In the genomic region with DNA sequence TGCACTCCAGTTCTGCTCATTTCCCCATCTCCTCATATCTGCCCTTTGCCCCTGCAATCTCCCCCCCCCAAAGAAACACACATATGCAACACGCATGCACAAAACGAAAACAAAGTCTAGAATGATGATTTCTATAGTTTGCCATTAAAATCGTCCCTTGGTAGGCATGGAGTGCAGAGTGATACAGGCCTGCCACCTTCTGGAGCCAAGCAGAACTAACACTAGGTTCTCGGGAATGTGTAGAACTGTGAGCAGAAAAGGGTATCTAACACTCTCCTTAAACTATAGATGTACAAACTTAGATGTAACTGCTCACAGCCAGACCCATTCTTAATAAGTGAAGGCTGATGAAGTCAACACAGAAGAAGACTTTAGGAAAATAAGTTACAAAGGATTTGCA, we compare ENCODE assay signal across 9 mouse cellular contexts. TPM values are rescaled to one million over a fixed set of nuclear protein-coding genes. Genes with fewer than 3 reads are reported as not detected.
A peak's percentile ranks its signal among the peaks of the same experiment; 100 is the strongest.
DNase-seq lines count a peak whose midpoint lies in the region; ATAC-seq and TF ChIP-seq lines count a peak whose summit lies in the region.
"Had no signal": no experiment of that assay in that cellular context is flagged by ENCODE, and none has a peak within 500 bp of the region (broad histone marks: within the 10 kb centered on the region; RNA-seq: fewer than 3 reads in every experiment).

No protein-coding gene starts in this region.

- DNase-seq in layer of hippocampus, postnatal 10 days (ENCODE audit: low spot score in 2 of 2), result peak; percentile 54 to 60
- DNase-seq in layer of hippocampus, postnatal 36 days, result no peak
- peak; percentile 16 for DNase-seq in Muller cell, postnatal 12 days (ENCODE audit: inconsistent ontology term)
- DNase-seq in c-Kit-positive CD71-positive TER-119-positive erythroid progenitor cells, embryonic 14.5 days (ENCODE audit: low spot score), result peak; percentile 25
- DNase-seq in hindbrain, postnatal 0 days (ENCODE audit: low spot score), result peak; percentile 79
- DNase-seq in thymus, postnatal 14 days, result peak; percentile 32

- H3K4me1 ChIP-seq in hindbrain, postnatal 0 days (ENCODE audit: insufficient read depth, low read length), result no peaks in the 10 kb centered on the region
- H3K4me1 ChIP-seq: lung, embryonic 15.5 days had no signal

- H3K27ac ChIP-seq in hindbrain, postnatal 0 days, result no peak overlapping the region
- H3K27ac ChIP-seq: lung, embryonic 15.5 days had no signal

- WGBS in hindbrain, postnatal 0 days, result 12% methylated on average over 4 of the region's 4 CpGs

- H3K4me2 ChIP-seq in hindbrain, postnatal 0 days (ENCODE audit: low read depth, low read length), result no peak overlapping the region
- H3K4me2 ChIP-seq: lung, embryonic 15.5 days had no signal

- peak; percentile 96 for TF ChIP-seq CTCF in hindbrain, postnatal 0 days (IDR thresholded peaks at IDR 0.05; ENCODE audit: low read depth)

- no peaks in the 10 kb centered on the region for H3K27me3 ChIP-seq in hindbrain, postnatal 0 days (ENCODE audit: insufficient read depth, low read length)
- H3K27me3 ChIP-seq: lung, embryonic 15.5 days had no signal

- H3K4me3 ChIP-seq in hindbrain, postnatal 0 days (ENCODE audit: low read length), result no peak overlapping the region
- H3K4me3 ChIP-seq: erythroblast, embryonic 14.5 days; lung, embryonic 15.5 days had no signal

- H3K9ac ChIP-seq in hindbrain, postnatal 0 days (replicated peaks; ENCODE audit: low read length), result no peak overlapping the region
- H3K9ac ChIP-seq: lung, embryonic 15.5 days had no signal

- H3K36me3 ChIP-seq in hindbrain, postnatal 0 days (ENCODE audit: insufficient read depth, low read length), result no peaks in the 10 kb centered on the region
- H3K36me3 ChIP-seq: lung, embryonic 15.5 days had no signal

- no peaks in the 10 kb centered on the region for H3K9me3 ChIP-seq in hindbrain, postnatal 0 days (ENCODE audit: low read length)
- H3K9me3 ChIP-seq: lung, embryonic 15.5 days had no signal

- ATAC-seq in hindbrain, postnatal 0 days, result peak; percentile 79
- peak; percentile 80 for ATAC-seq in megakaryocyte-erythroid progenitor cell, adult 5-6 weeks (replicated peaks; ENCODE audit: low FRiP score, low TSS enrichment, poor library complexity, severe bottlenecking)

RNA-seq across cellular contexts. Expression of gene Ankrd55, which starts 23.6 kb away (rescaled TPM):
- total RNA-seq in layer of hippocampus, postnatal 10 days (2021), result 1 to 10 TPM; 8.6 to 9.1 TPM
- 1 to 10 TPM; 3.3 to 3.5 TPM for total RNA-seq in layer of hippocampus, postnatal 36 days (2021)
- total RNA-seq in hindbrain, postnatal 0 days (2014; rRNA removed), result 16.5 and 25.5 TPM in 2 replicates
- 12.0 and 12.4 TPM in 2 replicates for polyA plus RNA-seq in hindbrain, postnatal 0 days (2015; fragmentation: Nextera tagmentation; extraction: Ambion mirVana)
- not detected in 2 replicates for total RNA-seq in megakaryocyte-erythroid progenitor cell, adult 5-6 weeks (2014; fragmentation: Nextera tagmentation)
- total RNA-seq in megakaryocyte-erythroid progenitor cell, adult 5-6 weeks (2017), result not detected in 2 replicates
- polyA plus RNA-seq: erythroblast, embryonic 14.5 days; lung, embryonic 15.5 days had no signal

Comparison
In these comparisons a context has a peak if more than half of its experiments do, and no peak if none do; other contexts are left out.
1. DNase-seq: peak in layer of hippocampus, postnatal 10 days (2 of 2), Muller cell, postnatal 12 days (single experiment), c-Kit-positive CD71-positive TER-119-positive erythroid progenitor cells, embryonic 14.5 days (single experiment), hindbrain, postnatal 0 days (single experiment) and thymus, postnatal 14 days (single experiment); none in layer of hippocampus, postnatal 36 days (0 of 2).
2. RNA of gene Ankrd55, which starts 23.6 kb away (total RNA-seq): 16.5 to 25.5 TPM in hindbrain, postnatal 0 days, 8.6 to 9.1 TPM in layer of hippocampus, postnatal 10 days and 3.3 to 3.5 TPM in layer of hippocampus, postnatal 36 days; not detected in megakaryocyte-erythroid progenitor cell, adult 5-6 weeks; every median in the first group is over 4 times any median in the second.